In the genomic region with DNA sequence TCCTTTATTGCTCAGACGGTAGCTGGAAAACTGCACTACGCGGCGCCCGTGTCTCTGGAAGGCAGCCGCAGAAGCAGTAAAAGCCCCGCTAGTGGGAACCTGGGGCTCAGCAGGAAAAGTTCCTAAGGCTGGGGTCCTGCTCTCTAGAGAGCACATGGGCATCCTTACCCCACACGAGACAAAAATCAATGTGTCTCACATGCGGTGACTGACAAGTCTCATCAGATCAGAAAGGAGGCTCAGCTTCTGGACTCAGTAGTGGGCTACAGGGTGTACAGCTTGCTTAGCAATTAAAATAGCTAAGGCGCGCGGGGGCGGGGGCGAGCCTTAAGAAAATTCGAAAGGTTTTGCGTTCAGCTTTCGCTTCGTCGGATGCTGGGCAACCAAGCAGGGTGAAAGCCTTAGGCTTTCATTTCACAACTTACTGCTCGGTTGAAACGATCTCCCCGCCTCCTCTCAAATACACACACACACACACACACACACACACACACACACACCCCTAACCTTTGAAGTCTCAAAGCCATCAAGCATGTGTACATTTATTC, we compare ENCODE assay signal across 7 mouse cellular contexts. TPM values are rescaled to one million over a fixed set of nuclear protein-coding genes. Genes with fewer than 3 reads are reported as not detected.
DNase-seq lines count a peak whose midpoint lies in the region; ATAC-seq and TF ChIP-seq lines count a peak whose summit lies in the region.

No protein-coding gene starts in this region.

- H3K9me3 ChIP-seq in embryonic facial prominence, embryonic 14.5 days (ENCODE audit: control insufficient read depth, low read length), result no peaks in the 10 kb centered on the region
- H3K9me3 ChIP-seq in heart, embryonic 15.5 days (replicated peaks), result no peaks in the 10 kb centered on the region
- H3K9me3 ChIP-seq in kidney, embryonic 16.5 days (ENCODE audit: low read length), result no peaks in the 10 kb centered on the region
- no peaks in the 10 kb centered on the region for H3K9me3 ChIP-seq in lung, postnatal 0 days (ENCODE audit: low read length)
- H3K9me3 ChIP-seq in stomach, embryonic 14.5 days (ENCODE audit: control insufficient read depth, low read depth, low read length), result no peaks in the 10 kb centered on the region

- no peak for TF ChIP-seq EP300 in lung, postnatal 0 days (IDR thresholded peaks at IDR 0.05)

- peak overlapping the region; percentile 58 for H3K4me3 ChIP-seq in embryonic facial prominence, embryonic 14.5 days (ENCODE audit: low read depth, low read length)
- H3K4me3 ChIP-seq in heart, embryonic 15.5 days, result peak overlapping the region; percentile 71
- H3K4me3 ChIP-seq in kidney, embryonic 16.5 days (ENCODE audit: low read length), result peak overlapping the region; percentile 56
- H3K4me3 ChIP-seq in lung, postnatal 0 days (ENCODE audit: low read depth, low read length), result peak overlapping the region; percentile 73
- H3K4me3 ChIP-seq in stomach, embryonic 14.5 days (ENCODE audit: low read depth, low read length), result peak overlapping the region; percentile 67

- no peak for TF ChIP-seq CTCF in lung, postnatal 0 days (IDR thresholded peaks at IDR 0.05)

- peaks cover 42% of the 10 kb centered on the region for H3K27me3 ChIP-seq in embryonic facial prominence, embryonic 14.5 days (replicated peaks; ENCODE audit: control insufficient read depth, insufficient read depth, low read length)
- H3K27me3 ChIP-seq in heart, embryonic 15.5 days, result peaks cover 48% of the 10 kb centered on the region
- peaks cover 32% of the 10 kb centered on the region for H3K27me3 ChIP-seq in kidney, embryonic 16.5 days (ENCODE audit: insufficient read depth, low read length)
- 0 out of 2 replicates have a peak, but pooled peaks cover 3% of the 10 kb centered on the region for H3K27me3 ChIP-seq in lung, postnatal 0 days (replicated peaks; ENCODE audit: insufficient read depth, low read length)
- no peaks in the 10 kb centered on the region for H3K27me3 ChIP-seq in stomach, embryonic 14.5 days (ENCODE audit: control insufficient read depth, insufficient read depth, low read length)

- DNase-seq in thymus, postnatal 0 days (ENCODE audit: low spot score), result peak; percentile 23
- no peak for DNase-seq in thymus, postnatal 10 days (ENCODE audit: low spot score in 2 of 2)
- no peak for DNase-seq in embryonic facial prominence, embryonic 14.5 days (ENCODE audit: low spot score)
- peak; percentile 86 for DNase-seq in lung, postnatal 0 days (ENCODE audit: low spot score)

- peak overlapping the region; percentile 89 for H3K4me2 ChIP-seq in embryonic facial prominence, embryonic 14.5 days (ENCODE audit: low read depth, low read length)
- H3K4me2 ChIP-seq in heart, embryonic 15.5 days, result peak overlapping the region; percentile 97
- H3K4me2 ChIP-seq in kidney, embryonic 16.5 days (replicated peaks; ENCODE audit: low read depth, low read length), result peak overlapping the region; percentile 87
- peak overlapping the region; percentile 93 for H3K4me2 ChIP-seq in lung, postnatal 0 days (replicated peaks; ENCODE audit: low read depth, low read length)
- H3K4me2 ChIP-seq in stomach, embryonic 14.5 days (replicated peaks; ENCODE audit: low read depth, low read length), result peak overlapping the region; percentile 79

- under 1% methylated on average over 22 of the region's 22 CpGs for WGBS in embryonic facial prominence, embryonic 14.5 days
- 1% methylated on average over 22 of the region's 22 CpGs for WGBS in heart, embryonic 15.5 days
- WGBS in kidney, embryonic 16.5 days, result under 1% methylated on average over 22 of the region's 22 CpGs
- 2% methylated on average over 22 of the region's 22 CpGs for WGBS in lung, postnatal 0 days
- 1% methylated on average over 22 of the region's 22 CpGs for WGBS in stomach, embryonic 14.5 days

- no peak for ATAC-seq in embryonic facial prominence, embryonic 14.5 days (ENCODE audit: low read depth)
- ATAC-seq in heart, embryonic 15.5 days (replicated peaks; ENCODE audit: insufficient number of reproducible peaks, insufficient read depth, low FRiP score, low read depth), result no peak
- 0 out of 2 replicates have a peak, but pooled peaks have one; percentile 3 for ATAC-seq in kidney, embryonic 16.5 days (ENCODE audit: low FRiP score, low TSS enrichment)
- no peak for ATAC-seq in lung, postnatal 0 days
- ATAC-seq in stomach, embryonic 14.5 days (ENCODE audit: insufficient number of reproducible peaks, insufficient read depth, low FRiP score, low read depth), result no peak

- H3K36me3 ChIP-seq in embryonic facial prominence, embryonic 14.5 days (ENCODE audit: control insufficient read depth, insufficient read depth, low read length), result no peaks in the 10 kb centered on the region
- H3K36me3 ChIP-seq in heart, embryonic 15.5 days, result no peaks in the 10 kb centered on the region
- no peaks in the 10 kb centered on the region for H3K36me3 ChIP-seq in kidney, embryonic 16.5 days (ENCODE audit: insufficient read depth, low read length)
- no peaks in the 10 kb centered on the region for H3K36me3 ChIP-seq in lung, postnatal 0 days (ENCODE audit: insufficient read depth, low read length)
- no peaks in the 10 kb centered on the region for H3K36me3 ChIP-seq in stomach, embryonic 14.5 days (ENCODE audit: control insufficient read depth, insufficient read depth, low read length)

- H3K4me1 ChIP-seq in embryonic facial prominence, embryonic 14.5 days (ENCODE audit: control insufficient read depth, insufficient read depth, low read length), result peaks cover 12% of the 10 kb centered on the region
- peaks cover 35% of the 10 kb centered on the region for H3K4me1 ChIP-seq in heart, embryonic 15.5 days (replicated peaks)
- H3K4me1 ChIP-seq in kidney, embryonic 16.5 days (ENCODE audit: insufficient read depth, low read length), result peaks cover 42% of the 10 kb centered on the region
- no peaks in the 10 kb centered on the region for H3K4me1 ChIP-seq in lung, postnatal 0 days (ENCODE audit: insufficient read depth, low read depth, low read length)
- H3K4me1 ChIP-seq in stomach, embryonic 14.5 days (ENCODE audit: control insufficient read depth, insufficient read depth, low read length), result peaks cover 20% of the 10 kb centered on the region

- peak overlapping the region; percentile 71 for H3K9ac ChIP-seq in embryonic facial prominence, embryonic 14.5 days (ENCODE audit: low read depth, low read length)
- H3K9ac ChIP-seq in heart, embryonic 15.5 days, result peak overlapping the region; percentile 69
- peak overlapping the region; percentile 79 for H3K9ac ChIP-seq in kidney, embryonic 16.5 days (replicated peaks; ENCODE audit: low read length)
- H3K9ac ChIP-seq in lung, postnatal 0 days (replicated peaks; ENCODE audit: low read depth), result peak overlapping the region; percentile 68
- H3K9ac ChIP-seq in stomach, embryonic 14.5 days (replicated peaks; ENCODE audit: low read depth, low read length), result peak overlapping the region; percentile 82

- H3K27ac ChIP-seq in embryonic facial prominence, embryonic 14.5 days (replicated peaks; ENCODE audit: low read depth, low read length), result peak overlapping the region; percentile 83; the same call in 1 of the 2 replicates
- H3K27ac ChIP-seq in heart, embryonic 15.5 days, result peak overlapping the region; percentile 93
- peak overlapping the region; percentile 95 for H3K27ac ChIP-seq in kidney, embryonic 16.5 days (ENCODE audit: low read length)
- peak overlapping the region; percentile 95 for H3K27ac ChIP-seq in lung, postnatal 0 days (ENCODE audit: low read length)
- H3K27ac ChIP-seq in stomach, embryonic 14.5 days (ENCODE audit: low read length), result peak overlapping the region; percentile 95

RNA-seq across cellular contexts. Expression of gene Mecom, which starts 40.7 kb away (rescaled TPM):
- polyA plus RNA-seq in thymus, postnatal 0 days (2015; fragmentation: Nextera tagmentation; extraction: Ambion mirVana), result 1.1 and 1.2 TPM in 2 replicates
- polyA plus RNA-seq in embryonic facial prominence, embryonic 14.5 days (2014; fragmentation: Nextera tagmentation; extraction: Ambion mirVana), result 13.0 and 18.9 TPM in 2 replicates
- polyA plus RNA-seq in heart, embryonic 15.5 days (2015; fragmentation: Nextera tagmentation; extraction: Ambion mirVana), result 17.3 and 24.1 TPM in 2 replicates
- 78.3 and 80.4 TPM in 2 replicates for polyA plus RNA-seq in kidney, embryonic 16.5 days (2015; fragmentation: Nextera tagmentation; extraction: Ambion mirVana)
- 22.4 and 29.5 TPM in 2 replicates for polyA plus RNA-seq in lung, postnatal 0 days (2015; fragmentation: Nextera tagmentation; extraction: Ambion mirVana)
- 85.8 and 101 TPM in 2 replicates for polyA plus RNA-seq in stomach, embryonic 14.5 days (2014; fragmentation: Nextera tagmentation; extraction: Ambion mirVana)

Comparison
In these comparisons a context has a peak if more than half of its experiments do, and no peak if none do; other contexts are left out.
1. DNase-seq: peak in thymus, postnatal 0 days (single experiment) and lung, postnatal 0 days (single experiment); none in thymus, postnatal 10 days (0 of 2) and embryonic facial prominence, embryonic 14.5 days (single experiment).
2. Peak in every context shown above with its lines, with median percentiles within 50 percentile points of each other: H3K27ac ChIP-seq, H3K4me2 ChIP-seq, H3K4me3 ChIP-seq and H3K9ac ChIP-seq.